Mouse (Mus musculus) intestine, postnatal 0 days (tissue): ENCODE measurements at regions not wholly inside any gene's neighbourhood (a gene's known extent, or its start where the extent isn't known, plus 50 kb on each side); places are given as distances from the start of the nearest gene placed in this dataset.

Experiments used
- ATAC-seq: fragments of 200-750 bp; cut with Nextera tagmentation; 2 replicates; pipeline ENCODE4 v1.8.0; 2017; ENCODE audit warnings: mild to moderate bottlenecking, moderate TSS enrichment, moderate library complexity
- H3K27ac ChIP-seq: fragments of 300-500 bp; sonication (generic); 2 replicates; pipeline ENCODE4 v1.5.1; 2014; ENCODE audit warnings: mild to moderate bottlenecking, low read depth, low read length, moderate library complexity
- H3K27me3 ChIP-seq: fragments of 300-500 bp; sonication (generic); replicated peaks from 2 replicates; pipeline ENCODE4 v1.6.1; 2014; ENCODE audit warnings: low read length, mixed read lengths; ENCODE audit not compliant: control insufficient read depth, insufficient read depth
- H3K36me3 ChIP-seq: fragments of 300-500 bp; sonication (generic); 2 replicates; pipeline ENCODE4 v1.6.1; 2014; ENCODE audit warnings: mild to moderate bottlenecking, moderate library complexity; ENCODE audit not compliant: control insufficient read depth, insufficient read depth
- H3K4me1 ChIP-seq: fragments of 300-500 bp; sonication (generic); replicated peaks from 2 replicates; pipeline ENCODE4 v1.6.1; 2014; ENCODE audit warnings: antibody characterized with exemption, low read length, mixed read lengths; ENCODE audit not compliant: control insufficient read depth, insufficient read depth
- H3K4me2 ChIP-seq: fragments of 300-500 bp; sonication (generic); replicated peaks from 2 replicates; pipeline ENCODE4 v1.6.1; 2014; ENCODE audit warnings: low read depth, mild to moderate bottlenecking, moderate library complexity
- H3K4me3 ChIP-seq: fragments of 300-500 bp; sonication (generic); 2 replicates; pipeline ENCODE4 v1.5.1; 2014; ENCODE audit warnings: low read depth, low read length
- H3K9ac ChIP-seq: fragments of 300-500 bp; sonication (generic); 2 replicates; pipeline ENCODE4 v1.6.1; 2014; ENCODE audit warnings: mild to moderate bottlenecking, low read depth, low read length
- H3K9me3 ChIP-seq: fragments of 300-500 bp; sonication (generic); 2 replicates; pipeline ENCODE4 v1.6.1; 2016; ENCODE audit warnings: mixed run types; ENCODE audit not compliant: control insufficient read depth
- CTCF ChIP-seq: sonication (generic); IDR thresholded peaks from 2 replicates; pipeline ENCODE4 v1.5.1; 2016; ENCODE audit warnings: low read depth, mild to moderate bottlenecking, control low read depth, antibody characterized with exemption, moderate library complexity
- WGBS: fragments of 180-500 bp; shearing (Covaris S2); extraction: QIAGEN DNeasy Blood & Tissue Kit; methylation state at CpG from one replicate; pipeline ENCODE4 v1.1.7; 2014; 5-methylcytosine and 5-hydroxymethylcytosine counted together

DNA sequence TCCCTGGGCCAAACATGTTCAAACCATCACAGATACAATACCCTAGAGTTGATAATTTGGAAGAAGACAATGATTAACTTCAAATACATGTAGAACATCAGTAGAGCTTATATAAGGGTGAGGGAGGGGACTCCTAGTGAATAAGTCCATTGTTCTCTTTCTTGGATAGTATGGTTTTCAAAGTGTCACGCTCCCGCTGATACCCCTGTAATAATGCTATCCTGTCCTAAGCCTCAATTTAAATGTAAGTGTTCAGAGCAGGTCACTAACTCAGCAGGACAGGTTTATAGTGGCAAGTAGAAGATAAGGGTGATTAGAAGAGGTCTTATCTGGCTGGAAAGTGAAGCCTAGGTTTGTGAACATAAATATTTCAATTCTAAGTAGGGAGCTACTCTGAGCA, 540.4 kb upstream of the Id4 start:
- Histone ChIP-seq H3K4me3 (no peak overlapping the region), H3K27me3 (no peaks in the 10 kb centered on the region), H3K9ac (no peak overlapping the region), H3K9me3 (no peaks in the 10 kb centered on the region), H3K4me2 (no peak overlapping the region), H3K36me3 (no peaks in the 10 kb centered on the region), H3K4me1 (no peaks in the 10 kb centered on the region), H3K27ac (no peak overlapping the region)
- no peak for TF ChIP-seq CTCF
- ATAC-seq, result no peak
- WGBS, result 37% methylated on average over 2 of the region's 2 CpGs

GRCm38 (mm10) chr13:47734415-47734814, 526.6 kb upstream of the Id4 start:
- H3K27ac ChIP-seq, result no peak overlapping the region
- 44% methylated on average over 1 of the region's 1 CpGs for WGBS
- no peak for TF ChIP-seq CTCF
- no peaks in the 10 kb centered on the region for H3K36me3 ChIP-seq
- H3K9me3 ChIP-seq, result no peaks in the 10 kb centered on the region
- H3K27me3 ChIP-seq, result no peaks in the 10 kb centered on the region
- H3K4me3 ChIP-seq, result no peak overlapping the region
- H3K9ac ChIP-seq, result no peak overlapping the region
- H3K4me1 ChIP-seq, result no peaks in the 10 kb centered on the region
- ATAC-seq, result peak; percentile 72
- H3K4me2 ChIP-seq, result no peak overlapping the region

DNA sequence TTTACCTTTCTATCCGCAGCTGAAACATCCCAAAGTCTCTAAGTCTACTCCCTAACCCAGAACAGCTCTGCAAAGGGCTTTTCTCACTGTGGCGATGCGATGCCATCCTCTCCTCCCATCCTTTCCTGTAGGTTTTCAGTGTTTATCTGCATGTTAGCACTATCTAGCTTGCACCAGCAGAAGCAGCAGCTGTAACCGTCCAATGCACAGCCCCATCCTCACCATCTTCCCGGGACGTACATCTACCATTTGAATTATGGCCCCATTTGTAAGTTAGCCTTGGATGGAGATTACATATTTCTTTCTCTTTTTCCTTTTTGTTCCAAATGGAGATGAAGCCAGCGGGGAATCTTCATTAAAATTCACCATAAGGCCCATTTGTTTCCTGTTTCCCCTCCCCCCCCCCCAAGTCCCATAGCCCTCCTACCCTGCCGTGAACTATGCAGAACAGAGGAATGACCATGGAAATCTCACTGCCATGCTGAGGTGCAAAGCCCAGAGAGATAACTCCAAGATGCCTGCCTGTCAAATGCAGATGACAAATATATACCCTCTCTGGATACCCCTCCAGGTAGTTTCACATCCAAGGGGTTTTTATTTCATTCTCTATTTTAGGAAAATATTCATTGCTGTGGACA, 525.5 kb upstream of the Id4 start:
- ATAC-seq, result no peak
- TF ChIP-seq CTCF, result no peak
- no peaks in the 10 kb centered on the region for H3K9me3 ChIP-seq
- WGBS, result 81% methylated on average over 8 of the region's 8 CpGs
- H3K36me3 ChIP-seq, result no peaks in the 10 kb centered on the region
- no peak overlapping the region for H3K9ac ChIP-seq
- no peaks in the 10 kb centered on the region for H3K4me1 ChIP-seq
- H3K4me3 ChIP-seq, result no peak overlapping the region
- no peaks in the 10 kb centered on the region for H3K27me3 ChIP-seq
- no peak overlapping the region for H3K27ac ChIP-seq
- no peak overlapping the region for H3K4me2 ChIP-seq

DNA sequence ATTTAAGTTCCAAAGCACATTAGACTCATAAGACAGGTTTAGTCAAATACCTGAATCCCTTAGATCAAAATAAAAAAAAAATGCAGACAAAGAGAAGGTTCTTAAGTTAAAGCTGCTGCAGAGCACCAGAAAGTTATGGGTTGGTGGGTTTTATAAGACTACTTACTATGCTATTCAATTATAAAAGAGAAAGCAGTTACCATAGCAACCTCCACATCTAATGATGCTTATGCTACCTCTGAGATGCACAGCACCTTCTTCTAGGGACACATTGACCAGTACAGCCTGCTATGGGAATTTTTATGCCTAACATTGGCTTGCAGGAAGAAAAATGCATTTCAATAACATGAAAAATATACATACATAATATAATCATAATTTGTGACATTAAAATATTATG, 512.1 kb upstream of the Id4 start:
- no peak overlapping the region for H3K9ac ChIP-seq
- no peak for TF ChIP-seq CTCF
- H3K4me3 ChIP-seq, result no peak overlapping the region
- H3K4me1 ChIP-seq, result no peaks in the 10 kb centered on the region
- no peak for ATAC-seq
- no peaks in the 10 kb centered on the region for H3K9me3 ChIP-seq
- no peaks in the 10 kb centered on the region for H3K36me3 ChIP-seq
- no peaks in the 10 kb centered on the region for H3K27me3 ChIP-seq
- no peak overlapping the region for H3K27ac ChIP-seq
- no peak overlapping the region for H3K4me2 ChIP-seq

DNA sequence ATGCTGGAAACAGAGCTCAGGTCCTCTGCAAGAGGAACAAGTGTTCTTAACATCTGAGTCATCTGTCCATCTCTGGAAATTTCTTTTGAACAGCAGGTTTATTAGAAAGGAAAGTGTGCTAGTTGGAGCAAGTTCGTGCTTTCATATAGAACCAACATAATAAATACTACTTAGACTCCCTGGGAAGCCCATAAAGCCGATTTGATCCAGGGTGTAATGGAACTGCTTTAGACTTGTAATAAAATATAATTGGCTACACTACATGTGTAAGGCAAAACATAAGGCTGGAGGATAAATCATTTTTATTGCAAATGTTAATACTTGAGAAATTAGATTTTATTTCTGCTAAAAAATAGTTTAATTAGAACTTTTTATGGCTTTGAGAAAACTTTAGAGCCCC, 510.0 kb upstream of the Id4 start:
- Histone ChIP-seq H3K4me2 (no peak overlapping the region), H3K9ac (no peak overlapping the region), H3K27ac (no peak overlapping the region), H3K4me1 (no peaks in the 10 kb centered on the region), H3K27me3 (no peaks in the 10 kb centered on the region), H3K36me3 (no peaks in the 10 kb centered on the region), H3K9me3 (no peaks in the 10 kb centered on the region), H3K4me3 (no peak overlapping the region)
- WGBS, result 74% methylated on average over 2 of the region's 2 CpGs
- TF ChIP-seq CTCF, result no peak
- no peak for ATAC-seq

DNA sequence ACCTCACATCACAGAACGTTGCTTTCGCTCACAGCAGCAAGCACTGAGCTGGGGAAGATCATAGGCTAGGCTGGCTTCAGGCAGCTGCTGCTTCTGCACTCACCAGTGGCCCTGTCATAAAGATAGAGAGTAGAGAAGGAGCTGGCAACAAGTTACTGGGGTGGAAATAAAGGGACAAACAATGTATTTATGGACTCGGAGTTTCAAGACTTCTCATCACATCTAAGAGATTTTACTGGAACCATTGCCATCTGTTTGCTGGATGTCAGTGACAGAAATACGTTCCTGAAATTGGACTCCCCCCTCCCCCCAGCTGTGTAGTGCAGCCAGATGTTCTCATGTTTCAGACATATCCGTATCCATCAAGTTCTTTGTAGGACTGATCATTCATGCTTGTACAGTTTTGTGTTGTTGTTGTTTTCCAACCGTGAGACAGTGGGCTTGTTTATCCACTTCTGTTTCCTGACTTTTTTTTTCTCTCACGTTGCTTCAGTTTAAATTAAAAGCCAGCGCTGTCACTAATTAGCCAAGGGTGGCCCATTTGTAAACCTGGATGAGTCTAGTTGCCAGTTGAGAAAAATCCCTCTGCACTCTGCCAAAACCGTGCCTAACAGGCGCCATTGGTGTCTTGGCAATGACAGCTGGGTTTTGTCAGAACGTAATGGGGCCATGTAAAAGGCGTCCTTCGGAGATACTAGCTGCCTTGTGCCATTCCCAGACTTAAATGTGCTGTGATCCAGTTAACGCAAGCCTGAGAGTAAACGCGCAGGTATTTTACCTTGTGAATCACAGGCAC, 496.0 kb upstream of the Id4 start:
- no peak for ATAC-seq
- WGBS, result 69% methylated on average over 16 of the region's 16 CpGs

More for the DNA sequence above, 496.0 kb upstream of the Id4 start:
- Histone ChIP-seq H3K27ac (no peak overlapping the region), H3K9me3 (no peaks in the 10 kb centered on the region), H3K4me2 (no peak overlapping the region), H3K4me3 (no peak overlapping the region), H3K4me1 (no peaks in the 10 kb centered on the region), H3K9ac (no peak overlapping the region), H3K27me3 (no peaks in the 10 kb centered on the region), H3K36me3 (no peaks in the 10 kb centered on the region)
- TF ChIP-seq CTCF, result no peak
